Mouse (Mus musculus) brain, embryonic 14.5 days (tissue): Measurements from ENCODE around the gene Defb46. TPM values are rescaled to one million over a fixed set of nuclear protein-coding genes. Genes with fewer than 3 reads are reported as not detected.

Experiments used
- DNase-seq: peaks from one replicate; pipeline ENCODE4 v3.0.0-alpha.2; 2011; ENCODE audit warnings: low read depth
- CTCF ChIP-seq: fragments of 200-500 bp; IDR thresholded peaks from 2 replicates; pipeline ENCODE4 v1.5.1; 2012; ENCODE audit warnings: inconsistent platforms, mild to moderate bottlenecking, moderate library complexity, borderline replicate concordance; ENCODE audit not compliant: insufficient read depth, insufficient read length; ENCODE audit errors: extremely low read depth
- POLR2A ChIP-seq: fragments of 200-500 bp; IDR thresholded peaks from 2 replicates; pipeline ENCODE4 v1.6.1; 2012; ENCODE audit warnings: mild to moderate bottlenecking, inconsistent platforms, borderline replicate concordance; ENCODE audit not compliant: poor library complexity, insufficient read depth, insufficient read length, severe bottlenecking; ENCODE audit errors: extremely low read depth
- polyA plus RNA-seq: library from polyadenylated mRNA; depleted of rRNA; stranded (reverse); fragments of >200 nt; gene quantifications from 2 replicates; pipeline ENCODE4 v1.2.3, GENCODE M21; 2012; rRNA removed

The Defb46 gene
- not detected in 2 replicates for polyA plus RNA-seq

GRCm38 (mm10) chr8:19239616-19240015, at the start of gene Defb46:
Gene Defb46 (plus strand): TSS chr8:19239916.
- TF ChIP-seq POLR2A = no peak
- no peak for TF ChIP-seq CTCF
- no peak for DNase-seq

- TF ChIP-seq CTCF = no peak
- TF ChIP-seq POLR2A = no peak
- no peak for DNase-seq
Measured at GRCm38 (mm10) chr8:19225161-19225560, 14.6 kb upstream of the Defb46 start, which contains the start of gene Defb6. Gene Defb6 (plus strand): TSS chr8:19225478.

- no peak for DNase-seq
- no peak for TF ChIP-seq POLR2A
- TF ChIP-seq CTCF = no peak
Measured at GRCm38 (mm10) chr8:19238101-19238500, 1.6 kb upstream of the Defb46 start.

- no peak for DNase-seq
- no peak for TF ChIP-seq POLR2A
- TF ChIP-seq CTCF = no peak
Measured at GRCm38 (mm10) chr8:19247280-19247679, 7.6 kb downstream of the Defb46 start, which contains the start of gene Defb5. Gene Defb5 (plus strand): TSS chr8:19247580.

- TF ChIP-seq POLR2A (no peak), CTCF (no peak)
- DNase-seq = no peak
Measured at GRCm38 (mm10) chr8:19258136-19258535, 18.4 kb downstream of the Defb46 start.

GRCm38 (mm10) chr8:19259667-19260066, 20.0 kb downstream of the Defb46 start:
- TF ChIP-seq CTCF (no peak), POLR2A (no peak)
- DNase-seq = no peak

Other genes starting within 250 kb of the Defb46 start
- gene Defb37, start 248.9 kb upstream of the Defb46 start, polyA plus RNA-seq = not detected in 2 replicates
- gene Defb38, start 213.3 kb upstream of the Defb46 start, polyA plus RNA-seq = not detected in 2 replicates
- gene Defb39, start 175.1 kb upstream of the Defb46 start, polyA plus RNA-seq = not detected in 2 replicates
- gene Defb12, start 125.1 kb upstream of the Defb46 start, polyA plus RNA-seq = not detected in 2 replicates
- not detected in 2 replicates for gene Defb34, start 116.2 kb upstream of the Defb46 start, polyA plus RNA-seq
- gene Gm45826, start 99.1 kb upstream of the Defb46 start, polyA plus RNA-seq = not detected in 2 replicates
- not detected in 2 replicates for gene Defb14, start 45.6 kb upstream of the Defb46 start, polyA plus RNA-seq
- gene Defb4, start 41.2 kb upstream of the Defb46 start, polyA plus RNA-seq = not detected in 2 replicates
- not detected in 2 replicates for gene Defb6, start 14.4 kb upstream of the Defb46 start, polyA plus RNA-seq
- not detected in 2 replicates for gene Defb5, start 7.7 kb downstream of the Defb46 start, polyA plus RNA-seq
- gene Defb3, start 53.4 kb downstream of the Defb46 start, polyA plus RNA-seq = not detected in 2 replicates
- gene Defb8, start 207.7 kb downstream of the Defb46 start, polyA plus RNA-seq = not detected in 2 replicates